Mouse (Mus musculus) intestine, postnatal 0 days (tissue): ENCODE results near the gene Adgrl2. TPM values are rescaled to one million over a fixed set of nuclear protein-coding genes. Genes with fewer than 3 reads are reported as not detected.

Experiments used
- ATAC-seq: fragments of 200-750 bp; cut with Nextera tagmentation; 2 replicates; pipeline ENCODE4 v1.8.0; 2017; ENCODE audit warnings: mild to moderate bottlenecking, moderate TSS enrichment, moderate library complexity
- H3K27ac ChIP-seq: fragments of 300-500 bp; sonication (generic); 2 replicates; pipeline ENCODE4 v1.5.1; 2014; ENCODE audit warnings: mild to moderate bottlenecking, low read depth, low read length, moderate library complexity
- H3K27me3 ChIP-seq: fragments of 300-500 bp; sonication (generic); replicated peaks from 2 replicates; pipeline ENCODE4 v1.6.1; 2014; ENCODE audit warnings: low read length, mixed read lengths; ENCODE audit not compliant: control insufficient read depth, insufficient read depth
- H3K36me3 ChIP-seq: fragments of 300-500 bp; sonication (generic); 2 replicates; pipeline ENCODE4 v1.6.1; 2014; ENCODE audit warnings: mild to moderate bottlenecking, moderate library complexity; ENCODE audit not compliant: control insufficient read depth, insufficient read depth
- H3K4me1 ChIP-seq: fragments of 300-500 bp; sonication (generic); replicated peaks from 2 replicates; pipeline ENCODE4 v1.6.1; 2014; ENCODE audit warnings: antibody characterized with exemption, low read length, mixed read lengths; ENCODE audit not compliant: control insufficient read depth, insufficient read depth
- H3K4me2 ChIP-seq: fragments of 300-500 bp; sonication (generic); replicated peaks from 2 replicates; pipeline ENCODE4 v1.6.1; 2014; ENCODE audit warnings: low read depth, mild to moderate bottlenecking, moderate library complexity
- H3K4me3 ChIP-seq: fragments of 300-500 bp; sonication (generic); 2 replicates; pipeline ENCODE4 v1.5.1; 2014; ENCODE audit warnings: low read depth, low read length
- H3K9ac ChIP-seq: fragments of 300-500 bp; sonication (generic); 2 replicates; pipeline ENCODE4 v1.6.1; 2014; ENCODE audit warnings: mild to moderate bottlenecking, low read depth, low read length
- H3K9me3 ChIP-seq: fragments of 300-500 bp; sonication (generic); 2 replicates; pipeline ENCODE4 v1.6.1; 2016; ENCODE audit warnings: mixed run types; ENCODE audit not compliant: control insufficient read depth
- CTCF ChIP-seq: sonication (generic); IDR thresholded peaks from 2 replicates; pipeline ENCODE4 v1.5.1; 2016; ENCODE audit warnings: low read depth, mild to moderate bottlenecking, control low read depth, antibody characterized with exemption, moderate library complexity
- WGBS: fragments of 180-500 bp; shearing (Covaris S2); extraction: QIAGEN DNeasy Blood & Tissue Kit; methylation state at CpG from one replicate; pipeline ENCODE4 v1.1.7; 2014; 5-methylcytosine and 5-hydroxymethylcytosine counted together
- polyA plus RNA-seq: library from polyadenylated mRNA; unstranded; fragments of >200 nt; fragmentation: Nextera tagmentation; extraction: Ambion mirVana; gene quantifications from 2 replicates; pipeline ENCODE4 v1.2.1, GENCODE M21; 2015

The Adgrl2 gene
- polyA plus RNA-seq, 1 experiment from 2014 or later, result 20.4 TPM

DNA sequence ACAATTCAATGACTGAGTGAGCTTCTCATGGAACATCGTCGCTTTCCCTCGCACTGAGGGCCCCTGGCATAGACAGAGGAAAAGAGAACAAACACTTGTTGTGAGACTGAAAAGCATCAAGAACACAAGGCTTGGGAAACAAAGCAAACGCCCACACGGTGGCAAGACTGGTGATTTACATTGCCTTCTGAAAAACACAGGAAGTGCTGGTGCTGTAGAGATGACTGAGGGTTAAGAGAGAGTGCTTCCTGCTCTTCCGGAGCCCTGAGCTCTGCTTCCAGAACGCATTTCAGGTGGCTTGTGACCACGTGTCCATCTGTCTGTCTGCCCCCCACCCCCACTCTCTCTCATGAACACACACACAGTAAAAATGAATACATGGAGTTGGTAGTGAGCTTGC, 122.7 kb downstream of the Adgrl2 start:
- no peak for ATAC-seq
- no peaks in the 10 kb centered on the region for H3K27me3 ChIP-seq
- H3K9ac ChIP-seq, result no peak overlapping the region
- no peak for TF ChIP-seq CTCF
- 58% methylated on average over 8 of the region's 8 CpGs for WGBS
- no peak overlapping the region for H3K27ac ChIP-seq
- H3K36me3 ChIP-seq, result peaks cover 9% of the 10 kb centered on the region; the same call in 1 of the 2 replicates
- no peak overlapping the region for H3K4me3 ChIP-seq
- H3K4me2 ChIP-seq, result no peak overlapping the region
- H3K4me1 ChIP-seq, result no peaks in the 10 kb centered on the region
- H3K9me3 ChIP-seq, result no peaks in the 10 kb centered on the region

DNA sequence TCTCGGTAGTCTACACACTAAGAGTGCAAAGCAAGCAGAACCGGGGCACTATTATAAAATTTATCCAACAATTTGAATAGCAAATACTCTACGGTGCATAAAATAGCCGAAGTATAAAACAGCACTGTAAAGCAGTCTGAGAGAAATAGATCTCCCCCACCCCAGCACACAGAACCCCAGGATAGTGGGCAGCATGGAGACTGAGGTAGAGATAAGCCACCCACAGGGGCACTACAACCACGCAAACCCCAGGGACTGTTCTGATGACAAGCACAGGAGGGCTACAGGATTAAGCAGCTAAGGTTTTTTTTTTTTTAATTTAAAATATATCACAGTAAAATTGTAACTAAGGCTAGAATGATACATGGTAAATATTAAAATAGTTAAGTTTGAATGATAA, 123.7 kb downstream of the Adgrl2 start:
- Histone ChIP-seq H3K27me3 (no peaks in the 10 kb centered on the region), H3K4me1 (no peaks in the 10 kb centered on the region), H3K9me3 (no peaks in the 10 kb centered on the region), H3K27ac (no peak overlapping the region), H3K9ac (no peak overlapping the region), H3K36me3 (peaks cover 9% of the 10 kb centered on the region; the same call in 1 of the 2 replicates), H3K4me2 (no peak overlapping the region), H3K4me3 (no peak overlapping the region)
- no peak for ATAC-seq
- TF ChIP-seq CTCF, result no peak
- WGBS, result 95% methylated on average over 5 of the region's 5 CpGs

DNA sequence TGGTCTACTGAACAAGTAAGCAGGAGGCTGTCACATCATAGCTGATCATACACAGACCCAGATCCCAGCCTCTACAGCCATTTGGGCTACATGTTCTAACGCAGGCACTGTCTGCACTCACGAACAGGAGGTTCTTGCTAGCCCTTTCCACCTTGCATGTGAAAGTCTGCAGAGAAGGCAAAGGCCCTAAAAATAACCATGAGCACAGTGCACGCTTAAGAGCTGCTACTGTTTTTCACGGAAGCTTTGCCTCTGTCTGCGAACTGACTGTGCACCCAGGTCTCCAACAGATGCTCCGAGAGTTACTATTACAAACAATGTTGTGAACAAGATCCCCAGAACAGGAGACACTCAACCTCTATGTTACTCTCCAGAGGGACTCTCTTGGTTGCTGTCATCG, 124.3 kb downstream of the Adgrl2 start:
- peaks cover 9% of the 10 kb centered on the region; the same call in 1 of the 2 replicates for H3K36me3 ChIP-seq
- TF ChIP-seq CTCF, result no peak
- H3K4me2 ChIP-seq, result no peak overlapping the region
- ATAC-seq, result no peak
- H3K27me3 ChIP-seq, result no peaks in the 10 kb centered on the region
- no peaks in the 10 kb centered on the region for H3K4me1 ChIP-seq
- H3K9ac ChIP-seq, result no peak overlapping the region
- no peak overlapping the region for H3K4me3 ChIP-seq
- H3K27ac ChIP-seq, result no peak overlapping the region
- WGBS, result 85% methylated on average over 7 of the region's 7 CpGs
- H3K9me3 ChIP-seq, result no peaks in the 10 kb centered on the region

DNA sequence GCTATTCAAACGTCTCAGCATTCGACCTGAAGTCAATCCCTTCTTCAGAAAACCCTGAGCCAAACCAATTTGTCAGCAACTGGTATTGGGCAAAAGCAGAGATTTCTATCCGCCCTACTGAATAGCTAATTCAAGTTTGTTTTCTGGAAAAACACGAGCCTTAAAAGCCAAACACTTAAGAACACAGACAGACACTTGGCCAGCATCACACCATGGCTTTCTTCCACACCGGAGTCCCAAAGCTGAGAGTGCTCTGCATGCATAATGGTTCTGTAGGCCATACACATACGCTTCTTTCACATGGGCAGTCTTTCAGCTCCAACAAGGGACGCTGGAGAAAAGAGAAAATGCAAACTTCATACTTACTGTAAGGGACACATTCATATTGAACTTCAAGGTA, 125.1 kb downstream of the Adgrl2 start:
- Histone ChIP-seq H3K4me2 (no peak overlapping the region), H3K4me3 (no peak overlapping the region), H3K36me3 (peaks cover 9% of the 10 kb centered on the region; the same call in 1 of the 2 replicates), H3K27me3 (no peaks in the 10 kb centered on the region), H3K9me3 (no peaks in the 10 kb centered on the region), H3K4me1 (no peaks in the 10 kb centered on the region), H3K27ac (no peak overlapping the region), H3K9ac (no peak overlapping the region)
- TF ChIP-seq CTCF, result no peak
- ATAC-seq, result no peak
- WGBS, result 76% methylated on average over 7 of the region's 7 CpGs

DNA sequence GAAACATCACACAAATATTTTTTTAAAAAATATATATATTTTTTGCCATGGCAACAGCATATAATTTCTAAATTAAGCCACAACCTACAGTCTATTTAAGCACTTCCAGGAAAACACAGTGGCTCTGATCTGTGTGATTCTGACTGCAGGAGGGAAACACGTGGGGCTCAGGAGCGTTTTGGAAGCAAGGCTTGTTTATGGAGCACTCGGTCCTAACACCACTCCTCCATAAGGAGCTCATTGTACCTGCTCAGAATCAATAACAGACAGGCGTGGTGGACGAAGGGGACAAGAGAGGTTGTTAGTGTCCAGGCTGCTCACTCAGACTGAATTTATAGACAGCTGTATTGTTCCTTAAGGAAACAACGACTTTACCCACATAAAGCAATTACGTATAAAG, 128.5 kb downstream of the Adgrl2 start:
- no peaks in the 10 kb centered on the region for H3K27me3 ChIP-seq
- H3K9me3 ChIP-seq, result no peaks in the 10 kb centered on the region
- no peak overlapping the region for H3K4me2 ChIP-seq
- peaks cover 15% of the 10 kb centered on the region for H3K36me3 ChIP-seq
- 49% methylated on average over 7 of the region's 7 CpGs for WGBS
- H3K4me3 ChIP-seq, result no peak overlapping the region
- H3K9ac ChIP-seq, result no peak overlapping the region
- TF ChIP-seq CTCF, result no peak
- H3K4me1 ChIP-seq, result no peaks in the 10 kb centered on the region
- no peak for ATAC-seq
- H3K27ac ChIP-seq, result no peak overlapping the region

DNA sequence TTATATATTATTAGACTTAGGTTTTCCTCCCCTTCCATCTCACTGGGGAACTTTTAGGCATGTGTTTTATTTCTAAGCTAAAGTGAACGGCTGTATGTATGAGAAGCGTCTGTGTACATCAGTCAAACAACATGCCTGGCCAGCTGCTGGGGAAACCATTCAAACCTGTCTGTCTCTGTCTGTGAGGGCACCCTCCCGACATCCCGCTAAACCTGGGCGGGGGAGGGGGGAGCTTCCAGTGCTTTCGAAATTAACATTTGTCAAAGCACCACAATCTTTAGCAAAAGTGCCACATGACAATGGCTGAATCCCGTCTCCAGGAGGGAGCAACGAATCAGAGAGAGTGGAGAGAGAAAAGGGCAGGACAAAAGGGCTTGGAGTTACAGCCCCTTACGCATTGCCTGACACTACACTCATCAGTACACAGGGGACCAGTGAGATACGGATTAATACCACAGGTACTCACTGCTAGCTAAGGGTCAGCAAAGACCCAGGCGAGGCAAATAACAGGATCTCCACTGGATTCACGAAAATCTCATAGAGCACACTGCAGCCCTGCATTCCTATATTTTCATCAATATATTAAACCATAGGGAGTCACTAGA, 135.9 kb downstream of the Adgrl2 start:
- WGBS, result 52% methylated on average over 12 of the region's 12 CpGs
- H3K9me3 ChIP-seq, result no peaks in the 10 kb centered on the region
- no peaks in the 10 kb centered on the region for H3K27me3 ChIP-seq
- no peak overlapping the region for H3K4me2 ChIP-seq
- H3K4me3 ChIP-seq, result no peak overlapping the region
- peaks cover 27% of the 10 kb centered on the region for H3K36me3 ChIP-seq
- H3K4me1 ChIP-seq, result no peaks in the 10 kb centered on the region
- TF ChIP-seq CTCF, result no peak
- no peak overlapping the region for H3K9ac ChIP-seq
- no peak overlapping the region for H3K27ac ChIP-seq
- ATAC-seq, result no peak
